Mouse (Mus musculus): ENCODE measurements at regions not wholly inside any gene's neighbourhood (a gene's known extent, or its start where the extent isn't known, plus 50 kb on each side); places are given as distances from the start of the nearest gene placed in this dataset. TPM values are rescaled to one million over a fixed set of nuclear protein-coding genes. Genes with fewer than 3 reads are reported as not detected.

- peaks cover 6% of the 10 kb centered on the region for H3K4me1 ChIP-seq (ENCODE audit: control insufficient read depth, insufficient read depth, low read depth, low read length)
- no peak overlapping the region for H3K27ac ChIP-seq (ENCODE audit: low read depth, low read length)
- WGBS = 67% methylated on average over 7 of the region's 7 CpGs
- no peaks in the 10 kb centered on the region for H3K27me3 ChIP-seq (replicated peaks; ENCODE audit: control insufficient read depth, insufficient read depth, low read length)
- H3K36me3 ChIP-seq (ENCODE audit: control insufficient read depth, insufficient read depth, low read length) = no peaks in the 10 kb centered on the region
- no peak overlapping the region for H3K4me3 ChIP-seq (ENCODE audit: low read length)
- H3K9ac ChIP-seq (ENCODE audit: low read depth, low read length) = no peak overlapping the region
- H3K4me2 ChIP-seq (ENCODE audit: low read length) = no peak overlapping the region
- H3K9me3 ChIP-seq (ENCODE audit: control insufficient read depth, low read length) = no peaks in the 10 kb centered on the region
- ATAC-seq = no peak
Measured at GRCm38 (mm10) chr10:60888541-60888940, 57.2 kb upstream of the Unc5b start.

GRCm38 (mm10) chr10:60885348-60886275, 54.2 kb upstream of the Unc5b start:
- H3K4me2 ChIP-seq (ENCODE audit: low read length) = peak overlapping the region; percentile 42
- 27% methylated on average over 23 of the region's 25 CpGs for WGBS
- no peaks in the 10 kb centered on the region for H3K9me3 ChIP-seq (ENCODE audit: control insufficient read depth, low read length)
- H3K9ac ChIP-seq (ENCODE audit: low read depth, low read length) = no peak overlapping the region
- peak; percentile 81 for ATAC-seq
- no peaks in the 10 kb centered on the region for H3K27me3 ChIP-seq (replicated peaks; ENCODE audit: control insufficient read depth, insufficient read depth, low read length)
- no peaks in the 10 kb centered on the region for H3K36me3 ChIP-seq (ENCODE audit: control insufficient read depth, insufficient read depth, low read length)
- H3K4me3 ChIP-seq (ENCODE audit: low read length) = 0 out of 2 replicates have a peak overlapping the region, but pooled peaks have one; percentile 5
- H3K27ac ChIP-seq (ENCODE audit: low read depth, low read length) = no peak overlapping the region
- no peaks in the 10 kb centered on the region; the same call in 1 of the 2 replicates for H3K4me1 ChIP-seq (ENCODE audit: control insufficient read depth, insufficient read depth, low read depth, low read length)

- H3K4me1 ChIP-seq (ENCODE audit: control insufficient read depth, insufficient read depth, low read depth, low read length) = no peaks in the 10 kb centered on the region; the same call in 1 of the 2 replicates
- H3K36me3 ChIP-seq (ENCODE audit: control insufficient read depth, insufficient read depth, low read length) = no peaks in the 10 kb centered on the region
- no peaks in the 10 kb centered on the region for H3K27me3 ChIP-seq (replicated peaks; ENCODE audit: control insufficient read depth, insufficient read depth, low read length)
- H3K9me3 ChIP-seq (ENCODE audit: control insufficient read depth, low read length) = no peaks in the 10 kb centered on the region
- H3K4me2 ChIP-seq (ENCODE audit: low read length) = no peak overlapping the region
- no peak overlapping the region for H3K27ac ChIP-seq (ENCODE audit: low read depth, low read length)
- no peak overlapping the region for H3K4me3 ChIP-seq (ENCODE audit: low read length)
- H3K9ac ChIP-seq (ENCODE audit: low read depth, low read length) = no peak overlapping the region
- ATAC-seq = no peak
- 91% methylated on average over 5 of the region's 5 CpGs for WGBS
Measured at GRCm38 (mm10) chr10:60884806-60885205, 53.4 kb upstream of the Unc5b start.

MicroRNAs in the stretch of these regions (microRNA counts, 519-probe panel; counts per million panel counts)
- microRNA mmu-miR-466j = not detected

Small RNA genes in the stretch of these regions (microRNA-seq; reads per million reads assigned to microRNA genes)
- not detected for gene Mir466j
- not detected for gene Mir6408
